In the genomic region with DNA sequence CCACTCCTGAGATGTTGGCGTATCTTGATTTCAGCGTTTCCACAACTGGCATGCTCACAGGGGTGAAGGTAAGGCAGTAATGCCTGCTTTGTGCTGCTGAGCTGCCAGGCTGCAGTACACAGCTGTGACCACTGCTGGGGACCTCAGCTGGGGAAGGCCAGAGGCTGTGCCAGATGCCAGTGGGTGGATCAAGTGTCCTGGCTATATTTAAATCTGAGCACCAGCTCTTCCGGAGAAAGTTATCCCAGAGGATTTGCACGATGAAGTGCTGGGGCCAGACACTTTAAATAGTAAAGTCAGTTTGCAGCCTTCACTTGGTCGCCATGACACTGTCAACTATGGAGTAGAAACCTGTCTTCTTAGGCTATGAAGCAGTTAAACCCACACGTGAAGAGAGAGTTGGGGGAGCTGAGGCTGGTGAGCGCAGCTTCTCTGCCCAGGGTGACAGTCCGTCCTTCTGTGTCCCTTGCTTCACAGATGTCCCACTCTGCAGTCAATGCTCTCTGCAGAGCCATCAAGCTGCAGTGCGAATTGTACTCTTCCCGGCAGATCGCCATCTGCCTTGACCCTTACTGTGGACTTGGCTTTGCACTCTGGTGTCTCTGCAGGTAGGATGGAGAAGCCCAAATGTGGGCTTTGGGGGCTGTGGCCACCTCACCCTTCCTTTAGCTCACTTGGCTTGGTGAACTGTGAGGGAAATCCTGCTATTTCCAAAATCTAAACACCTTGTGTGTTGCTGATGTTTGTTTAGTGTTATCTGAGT, we compare ENCODE assay signal across 14 mouse cellular contexts. TPM values are rescaled to one million over a fixed set of nuclear protein-coding genes. Genes with fewer than 3 reads are reported as not detected.
A peak's percentile ranks its signal among the peaks of the same experiment; 100 is the strongest.
DNase-seq lines count a peak whose midpoint lies in the region; ATAC-seq lines count a peak whose summit lies in the region.
"Had no signal": no experiment of that assay in that cellular context is flagged by ENCODE, and none has a peak within 500 bp of the region (broad histone marks: within the 10 kb centered on the region; RNA-seq: fewer than 3 reads in every experiment).

No protein-coding gene starts in this region.

- WGBS in kidney, embryonic 16.5 days = 84% methylated on average over 11 of the region's 11 CpGs
- WGBS in heart, embryonic 15.5 days = 62% methylated on average over 11 of the region's 11 CpGs
- 90% methylated on average over 11 of the region's 11 CpGs for WGBS in hindbrain, embryonic 14.5 days

- H3K4me2 ChIP-seq in kidney, embryonic 16.5 days (replicated peaks; ENCODE audit: low read depth, low read length) = no peak overlapping the region
- peak overlapping the region; percentile 60 for H3K4me2 ChIP-seq in heart, embryonic 15.5 days
- H3K4me2 ChIP-seq in hindbrain, embryonic 14.5 days (replicated peaks) = no peak overlapping the region
- H3K4me2 ChIP-seq: lung, embryonic 15.5 days; neural tube, embryonic 13.5 days had no signal

- no peaks in the 10 kb centered on the region for H3K4me1 ChIP-seq in kidney, embryonic 16.5 days (ENCODE audit: insufficient read depth, low read length)
- peaks cover 43% of the 10 kb centered on the region for H3K4me1 ChIP-seq in heart, embryonic 15.5 days (replicated peaks)
- H3K4me1 ChIP-seq in hindbrain, embryonic 14.5 days (replicated peaks; ENCODE audit: control insufficient read depth, insufficient read depth, low read length) = no peaks in the 10 kb centered on the region
- H3K4me1 ChIP-seq: lung, embryonic 15.5 days; neural tube, embryonic 13.5 days had no signal

- peaks cover 42% of the 10 kb centered on the region; the same call in 1 of the 2 replicates for H3K36me3 ChIP-seq in kidney, embryonic 16.5 days (ENCODE audit: insufficient read depth, low read length)
- H3K36me3 ChIP-seq in heart, embryonic 15.5 days = peaks cover 47% of the 10 kb centered on the region
- H3K36me3 ChIP-seq in hindbrain, embryonic 14.5 days (replicated peaks; ENCODE audit: control insufficient read depth, insufficient read depth) = peaks cover 88% of the 10 kb centered on the region

- no peak for DNase-seq in kidney, postnatal 36 days
- DNase-seq in gastrocnemius, adult 18-20 months (ENCODE audit: low spot score) = peak; percentile 77
- no peak for DNase-seq in urinary bladder, adult 18-20 months (ENCODE audit: low spot score in 2 of 2)
- DNase-seq in layer of hippocampus, adult 11-12 months (ENCODE audit: low spot score) = no peak
- DNase-seq in hindbrain, embryonic 14.5 days (ENCODE audit: low spot score) = no peak
- DNase-seq: embryo, embryonic 11 days; layer of hippocampus, adult 9-11 months had no signal

- no peak overlapping the region for H3K27ac ChIP-seq in kidney, embryonic 16.5 days (ENCODE audit: low read length)
- peak overlapping the region; percentile 99 for H3K27ac ChIP-seq in heart, embryonic 15.5 days
- no peak overlapping the region for H3K27ac ChIP-seq in hindbrain, embryonic 14.5 days
- H3K27ac ChIP-seq: lung, embryonic 15.5 days; neural tube, embryonic 13.5 days had no signal

- no peaks in the 10 kb centered on the region for H3K9me3 ChIP-seq in kidney, embryonic 16.5 days (ENCODE audit: low read length)
- H3K9me3 ChIP-seq in heart, embryonic 15.5 days (replicated peaks) = no peaks in the 10 kb centered on the region
- H3K9me3 ChIP-seq in hindbrain, embryonic 14.5 days (ENCODE audit: control insufficient read depth, low read length) = no peaks in the 10 kb centered on the region
- H3K9me3 ChIP-seq: lung, embryonic 15.5 days; neural tube, embryonic 13.5 days had no signal

- no peak overlapping the region for H3K4me3 ChIP-seq in kidney, embryonic 16.5 days (ENCODE audit: low read length)
- H3K4me3 ChIP-seq in heart, embryonic 15.5 days = peak overlapping the region; percentile 29; the same call in 1 of the 2 replicates
- H3K4me3 ChIP-seq in hindbrain, embryonic 14.5 days (replicated peaks; ENCODE audit: low read length) = no peak overlapping the region
- H3K4me3 ChIP-seq: lung, embryonic 15.5 days; neural tube, embryonic 13.5 days had no signal

- no peaks in the 10 kb centered on the region for H3K27me3 ChIP-seq in kidney, embryonic 16.5 days (ENCODE audit: insufficient read depth, low read length)
- H3K27me3 ChIP-seq in heart, embryonic 15.5 days = no peaks in the 10 kb centered on the region
- H3K27me3 ChIP-seq in hindbrain, embryonic 14.5 days (ENCODE audit: control insufficient read depth, insufficient read depth, low read length) = no peaks in the 10 kb centered on the region
- H3K27me3 ChIP-seq: CH12.LX; lung, embryonic 15.5 days; neural tube, embryonic 13.5 days had no signal

- peak; percentile 57; the same call in 1 of the 2 replicates for ATAC-seq in kidney, embryonic 16.5 days (ENCODE audit: low FRiP score, low TSS enrichment)
- ATAC-seq in cerebellum, adult (ENCODE audit: insufficient number of reproducible peaks, low FRiP score, low TSS enrichment) = peak; percentile 63; the same call in 1 of the 2 replicates
- ATAC-seq in heart, embryonic 15.5 days (replicated peaks; ENCODE audit: insufficient number of reproducible peaks, insufficient read depth, low FRiP score, low read depth) = peak; percentile 76
- ATAC-seq in hindbrain, embryonic 14.5 days (ENCODE audit: low FRiP score) = no peak
- ATAC-seq: activated CD4-positive, CD25-positive, alpha-beta regulatory T cell, adult 4 months had no signal

- no peak overlapping the region for H3K9ac ChIP-seq in kidney, embryonic 16.5 days (replicated peaks; ENCODE audit: low read length)
- H3K9ac ChIP-seq in heart, embryonic 15.5 days = peak overlapping the region; percentile 25; the same call in 1 of the 2 replicates
- H3K9ac ChIP-seq in hindbrain, embryonic 14.5 days = no peak overlapping the region
- H3K9ac ChIP-seq: lung, embryonic 15.5 days; neural tube, embryonic 13.5 days had no signal

RNA-seq across cellular contexts. Expression of gene Atf1, which starts 28.5 kb away (rescaled TPM):
- 44.2 and 46.6 TPM in 2 replicates for polyA plus RNA-seq in kidney, embryonic 16.5 days (2015; fragmentation: Nextera tagmentation; extraction: Ambion mirVana)
- 10 to 100 TPM; 44.2 to 57.7 TPM for total RNA-seq in gastrocnemius, adult 18-20 months (2021)
- 37.9 and 39.2 TPM in 2 replicates for polyA plus RNA-seq in heart, embryonic 15.5 days (2015; fragmentation: Nextera tagmentation; extraction: Ambion mirVana)
- 12.2 and 13.2 TPM in 2 replicates for polyA plus RNA-seq in hindbrain, embryonic 14.5 days (2014; fragmentation: Nextera tagmentation; extraction: Ambion mirVana)
